Mouse (Mus musculus) MEL (cell line): ENCODE data around the gene Rnf130. TPM values are rescaled to one million over a fixed set of nuclear protein-coding genes. Genes with fewer than 3 reads are reported as not detected.

Experiments used
- DNase-seq: peaks from one replicate; pipeline ENCODE4 v3.0.0; 2011; ENCODE audit warnings: low read depth, low spot score
- H3K27ac ChIP-seq: 2 replicates; pipeline ENCODE4 v1.5.1; 2012; ENCODE audit warnings: low read depth, mild to moderate bottlenecking, control low read depth, low read length, moderate library complexity; ENCODE audit not compliant: control insufficient read depth
- H3K27me3 ChIP-seq, 2 experiments: fragments of 150-350 bp in 1 of 2; sonication (generic) in 1 of 2; 2 replicates each; pipeline ENCODE4 v1.6.1; 2012; ENCODE audit warnings: low read length in 2 of 2, mild to moderate bottlenecking in 2 of 2, improper control_type of control experiment in 1 of 2, moderate library complexity in 1 of 2; ENCODE audit not compliant: insufficient read depth in 2 of 2, control insufficient read depth in 1 of 2
- H3K36me3 ChIP-seq, 2 experiments: 2 replicates each; pipeline ENCODE4 v1.6.1; 2012 to 2014; ENCODE audit warnings: low read length in 2 of 2, improper control_type of control experiment in 1 of 2, inconsistent platforms in 1 of 2, mild to moderate bottlenecking in 1 of 2; ENCODE audit not compliant: insufficient read depth in 2 of 2, control insufficient read depth in 1 of 2
- H3K4me1 ChIP-seq, 2 experiments: fragments of 150-350 bp in 1 of 2; sonication (generic) in 1 of 2; 2 replicates each; pipeline ENCODE4 v1.6.1; 2012; ENCODE audit warnings: low read length in 2 of 2, improper control_type of control experiment in 1 of 2, mild to moderate bottlenecking in 1 of 2; ENCODE audit not compliant: insufficient read depth in 2 of 2, control insufficient read depth in 1 of 2
- H3K4me3 ChIP-seq, 2 experiments: fragments of 150-350 bp in 1 of 2; sonication (generic) in 1 of 2; 2 replicates each; pipeline ENCODE4 v1.5.1; 2012; ENCODE audit warnings: low read depth in 2 of 2, low read length in 2 of 2, mild to moderate bottlenecking in 2 of 2, moderate library complexity in 2 of 2, control low read depth in 1 of 2, improper control_type of control experiment in 1 of 2; ENCODE audit not compliant: control insufficient read depth in 1 of 2, insufficient read depth in 1 of 2
- H3K79me2 ChIP-seq: 2 replicates; pipeline ENCODE4 v1.6.1; 2012; ENCODE audit warnings: mild to moderate bottlenecking, low read length, moderate library complexity; ENCODE audit not compliant: control insufficient read depth, poor library complexity, insufficient read depth
- H3K9ac ChIP-seq: 2 replicates; pipeline ENCODE4 v1.6.1; 2012; ENCODE audit warnings: low read depth, mild to moderate bottlenecking, control low read depth, low read length, moderate library complexity; ENCODE audit not compliant: control insufficient read depth, poor library complexity, severe bottlenecking
- H3K9me3 ChIP-seq: fragments of 150-350 bp; sonication (generic); replicated peaks from 2 replicates; pipeline ENCODE4 v1.6.1; 2012; ENCODE audit warnings: mild to moderate bottlenecking, low read length, improper control_type of control experiment, moderate library complexity; ENCODE audit not compliant: insufficient read depth
- BHLHE40 ChIP-seq: IDR thresholded peaks from 2 replicates; pipeline ENCODE4 v1.6.1; 2012; ENCODE audit warnings: low read depth, mild to moderate bottlenecking, inconsistent platforms, low read length, improper control_type of control experiment, borderline replicate concordance
- CHD1 ChIP-seq: IDR thresholded peaks from 2 replicates; pipeline ENCODE4 v1.6.1; 2012; ENCODE audit warnings: low read depth, mild to moderate bottlenecking, inconsistent platforms, low read length, improper control_type of control experiment
- CHD2 ChIP-seq: IDR thresholded peaks from 2 replicates; pipeline ENCODE4 v1.6.1; 2011; ENCODE audit warnings: low read length, improper control_type of control experiment
- CTCF ChIP-seq, 3 experiments: IDR thresholded peaks in 2 of 3; conservative IDR thresholded peaks in 1 of 3; 2 replicates each; pipeline ENCODE4 v1.5.1; 2011 to 2012; ENCODE audit warnings: low read length in 3 of 3, low read depth in 2 of 3, mild to moderate bottlenecking in 2 of 3, improper control_type of control experiment in 1 of 3, inconsistent platforms in 1 of 3, mixed read lengths in 1 of 3, moderate library complexity in 1 of 3; ENCODE audit not compliant: control insufficient read depth in 1 of 3, insufficient read depth in 1 of 3, poor library complexity in 1 of 3, severe bottlenecking in 1 of 3
- E2F4 ChIP-seq: IDR thresholded peaks from 2 replicates; pipeline ENCODE4 v1.6.1; 2011; ENCODE audit warnings: low read depth, low read length, improper control_type of control experiment, borderline replicate concordance
- ELF1 ChIP-seq: IDR thresholded peaks from 2 replicates; pipeline ENCODE4 v1.6.1; 2014; ENCODE audit warnings: low read depth, mild to moderate bottlenecking, inconsistent platforms, low read length, improper control_type of control experiment, moderate library complexity
- ETS1 ChIP-seq: IDR thresholded peaks from 2 replicates; pipeline ENCODE4 v1.6.1; 2012; ENCODE audit warnings: low read depth, mild to moderate bottlenecking, inconsistent platforms, low read length, improper control_type of control experiment, moderate library complexity
- GABPA ChIP-seq: IDR thresholded peaks from 2 replicates; pipeline ENCODE4 v1.6.1; 2012; ENCODE audit warnings: low read depth, mild to moderate bottlenecking, inconsistent platforms, low read length, improper control_type of control experiment, moderate library complexity
- GATA1 ChIP-seq: IDR thresholded peaks from 2 replicates; pipeline ENCODE4 v1.6.1; 2011; ENCODE audit warnings: low read depth, low read length, improper control_type of control experiment
- HCFC1 ChIP-seq: IDR thresholded peaks from 2 replicates; pipeline ENCODE4 v1.6.1; 2012; ENCODE audit warnings: low read depth, mild to moderate bottlenecking, inconsistent platforms, low read length, improper control_type of control experiment, moderate library complexity
- KAT2A ChIP-seq: conservative IDR thresholded peaks from 2 replicates; pipeline ENCODE4 v1.6.1; 2012; ENCODE audit warnings: low read depth, low read length, improper control_type of control experiment, inconsistent platforms
- MAX ChIP-seq: IDR thresholded peaks from 2 replicates; pipeline ENCODE4 v1.6.1; 2011; ENCODE audit warnings: low read length, improper control_type of control experiment
- MAZ ChIP-seq: IDR thresholded peaks from 2 replicates; pipeline ENCODE4 v1.6.1; 2012; ENCODE audit warnings: low read depth, mild to moderate bottlenecking, inconsistent platforms, low read length, improper control_type of control experiment
- MEF2A ChIP-seq: IDR thresholded peaks from 2 replicates; pipeline ENCODE4 v1.6.1; 2014; ENCODE audit warnings: low read depth, mild to moderate bottlenecking, inconsistent platforms, low read length, improper control_type of control experiment; ENCODE audit not compliant: poor library complexity, insufficient replicate concordance, severe bottlenecking; ENCODE audit errors: extremely low read depth
- MXI1 ChIP-seq: IDR thresholded peaks from 2 replicates; pipeline ENCODE4 v1.6.1; 2011; ENCODE audit warnings: mild to moderate bottlenecking, low read depth, low read length, improper control_type of control experiment
- MYB ChIP-seq: IDR thresholded peaks from 2 replicates; pipeline ENCODE4 v1.6.1; 2011; ENCODE audit warnings: mild to moderate bottlenecking, low read depth, low read length, improper control_type of control experiment
- MYC ChIP-seq: IDR thresholded peaks from 2 replicates; pipeline ENCODE4 v1.6.1; 2011; ENCODE audit warnings: low read depth, mild to moderate bottlenecking, low read length, improper control_type of control experiment, moderate library complexity
- NELFE ChIP-seq: IDR thresholded peaks from 2 replicates; pipeline ENCODE4 v1.6.1; 2011; ENCODE audit warnings: low read depth, low read length, improper control_type of control experiment
- NRF1 ChIP-seq: IDR thresholded peaks from 2 replicates; pipeline ENCODE4 v1.6.1; 2014; ENCODE audit warnings: low read depth, mild to moderate bottlenecking, inconsistent platforms, low read length, improper control_type of control experiment, moderate library complexity; ENCODE audit not compliant: poor library complexity, insufficient read depth, severe bottlenecking
- POLR2A ChIP-seq, 2 experiments: IDR thresholded peaks; 2 replicates each; pipeline ENCODE4 v1.6.1; 2011 to 2012; ENCODE audit warnings: low read length in 2 of 2, mild to moderate bottlenecking in 2 of 2, control low read depth in 1 of 2, improper control_type of control experiment in 1 of 2, low read depth in 1 of 2, moderate library complexity in 1 of 2; ENCODE audit not compliant: control insufficient read depth in 1 of 2, insufficient read depth in 1 of 2, poor library complexity in 1 of 2
- POLR2AphosphoS2 ChIP-seq: IDR thresholded peaks from 2 replicates; pipeline ENCODE4 v1.6.1; 2011; ENCODE audit warnings: low read length, improper control_type of control experiment
- RCOR1 ChIP-seq: IDR thresholded peaks from 2 replicates; pipeline ENCODE4 v1.6.1; 2012; ENCODE audit warnings: low read depth, mild to moderate bottlenecking, inconsistent platforms, low read length, improper control_type of control experiment
- SIN3A ChIP-seq: IDR thresholded peaks from 2 replicates; pipeline ENCODE4 v1.6.1; 2012; ENCODE audit warnings: low read length, improper control_type of control experiment, inconsistent platforms
- SMC3 ChIP-seq: IDR thresholded peaks from 2 replicates; pipeline ENCODE4 v1.6.1; 2011; ENCODE audit warnings: low read depth, low read length, improper control_type of control experiment
- TAL1 ChIP-seq: IDR thresholded peaks from 2 replicates; pipeline ENCODE4 v1.6.1; 2012; ENCODE audit warnings: mild to moderate bottlenecking, inconsistent platforms, low read length, moderate library complexity, mixed read lengths
- TBP ChIP-seq: IDR thresholded peaks from 2 replicates; pipeline ENCODE4 v1.8.0; 2011; ENCODE audit warnings: low read depth, low read length, improper control_type of control experiment
- USF1 ChIP-seq: IDR thresholded peaks from 2 replicates; pipeline ENCODE4 v1.6.1; 2014; ENCODE audit warnings: low read depth, mild to moderate bottlenecking, inconsistent platforms, low read length, improper control_type of control experiment, moderate library complexity
- ZC3H11A ChIP-seq: IDR thresholded peaks from 2 replicates; pipeline ENCODE4 v1.6.1; 2012; ENCODE audit warnings: low read depth, mild to moderate bottlenecking, inconsistent platforms, low read length, improper control_type of control experiment
- ZKSCAN1 ChIP-seq: IDR thresholded peaks from 2 replicates; pipeline ENCODE4 v1.6.1; 2012; ENCODE audit warnings: low read depth, mild to moderate bottlenecking, inconsistent platforms, low read length, improper control_type of control experiment, moderate library complexity
- ZMIZ1 ChIP-seq: IDR thresholded peaks from 2 replicates; pipeline ENCODE4 v1.6.1; 2012; ENCODE audit warnings: low read depth, mild to moderate bottlenecking, inconsistent platforms, low read length, improper control_type of control experiment, moderate library complexity
- polyA plus RNA-seq, 2 experiments: library from polyadenylated mRNA; stranded (reverse) in 1 of 2; unstranded in 1 of 2; fragments of >175 nt in 1 of 2; fragments of >200 nt in 1 of 2; gene quantifications; 2 replicates each; pipeline versions ENCODE4 v1.2.1 to v1.2.4; 2012; ENCODE audit warnings: low replicate concordance in 2 of 2, low read depth in 1 of 2; ENCODE audit not compliant: insufficient read length in 2 of 2, insufficient read depth in 1 of 2, missing spikeins in 1 of 2
- total RNA-seq: library from RNA; depleted of rRNA; stranded (reverse); fragments of 300-350 nt; gene quantifications from 2 replicates; pipeline ENCODE4 v1.2.3, GENCODE M21; 2012

Gene Rnf130
- total and polyA plus RNA-seq, 3 experiments, result 59.5 to 507 (median 78.2) TPM

DNA sequence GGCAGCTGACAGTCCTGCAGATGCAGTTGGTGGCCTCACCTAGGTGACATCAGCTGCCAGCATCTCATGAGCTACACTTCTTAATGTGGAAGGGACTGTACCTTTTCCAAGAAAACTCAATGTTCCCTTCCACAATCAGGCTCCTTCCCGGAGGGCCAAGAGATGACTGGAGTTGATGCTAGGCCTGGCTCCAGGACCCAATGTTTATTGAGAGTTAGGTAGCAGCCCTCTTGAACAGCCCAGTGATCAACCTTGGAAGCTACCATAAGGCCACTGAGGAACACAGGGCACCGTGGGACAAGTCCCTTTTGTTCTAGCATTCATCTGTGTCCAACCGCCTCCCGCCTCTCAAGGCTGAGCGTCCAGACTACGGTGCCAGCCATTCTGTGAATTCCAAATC is 107.1 kb downstream of the Rnf130 start:
- H3K27ac ChIP-seq, result no peak overlapping the region
- peaks cover 11 to 22% of the 10 kb centered on the region in 2 experiments for H3K4me1 ChIP-seq
- no peaks in the 10 kb centered on the region for H3K9me3 ChIP-seq
- H3K9ac ChIP-seq, result peak overlapping the region; percentile 86
- peaks cover 15% of the 10 kb centered on the region for H3K79me2 ChIP-seq
- H3K36me3 ChIP-seq, result peaks cover 0 to 19% of the 10 kb centered on the region in 2 experiments; a peak in 2 of 4 replicates
- peak overlapping the region; percentile 61 to 73 for H3K4me3 ChIP-seq
- H3K27me3 ChIP-seq, result no peaks in the 10 kb centered on the region
- TF ChIP-seq MEF2A, result no peak
- TF ChIP-seq MXI1, result no peak
- TF ChIP-seq MAX, result no peak
- TF ChIP-seq CTCF (IDR thresholded peaks at IDR 0.05 in 2 of 3, conservative IDR thresholded peaks at IDR 0.05 in 1 of 3; ENCODE audit: control insufficient read depth in 1 of 3, insufficient read depth in 1 of 3, low read depth in 2 of 3, low read length in 3 of 3, poor library complexity in 1 of 3, severe bottlenecking in 1 of 3), result no peak
- no peak for TF ChIP-seq KAT2A
- no peak for TF ChIP-seq GATA1
- TF ChIP-seq MYB, result no peak
- no peak for TF ChIP-seq NRF1
- no peak for TF ChIP-seq GABPA
- no peak for TF ChIP-seq TBP
- TF ChIP-seq HCFC1, result no peak
- TF ChIP-seq BHLHE40, result no peak
- no peak for TF ChIP-seq CHD2
- TF ChIP-seq E2F4, result no peak
- no peak for TF ChIP-seq ZMIZ1
- no peak for TF ChIP-seq MYC
- no peak for TF ChIP-seq RCOR1
- no peak for TF ChIP-seq TAL1
- DNase-seq, result no peak

GRCm38 (mm10) chr11:50134136-50134859 is 109.2 kb downstream of the Rnf130 start:
- peaks cover 11 to 22% of the 10 kb centered on the region in 2 experiments for H3K4me1 ChIP-seq
- peak overlapping the region; percentile 0; the same call in 1 of the 2 replicates for H3K27ac ChIP-seq
- peak; percentile 29 for DNase-seq
- H3K9me3 ChIP-seq, result no peaks in the 10 kb centered on the region
- H3K36me3 ChIP-seq, result peaks cover 0 to 19% of the 10 kb centered on the region in 2 experiments; a peak in 2 of 4 replicates
- no peak overlapping the region for H3K9ac ChIP-seq
- H3K79me2 ChIP-seq, result peaks cover 15% of the 10 kb centered on the region
- H3K4me3 ChIP-seq, result no peak overlapping the region
- H3K27me3 ChIP-seq, result no peaks in the 10 kb centered on the region
- no peak for TF ChIP-seq NRF1
- TF ChIP-seq POLR2AphosphoS2, result 0 out of 2 replicates have a peak, but pooled peaks have one; percentile 38
- no peak for TF ChIP-seq USF1
- no peak for TF ChIP-seq RCOR1
- TF ChIP-seq SIN3A, result no peak
- no peak for TF ChIP-seq ZC3H11A
- TF ChIP-seq KAT2A, result no peak
- no peak for TF ChIP-seq MAZ
- peak; percentile 65 for TF ChIP-seq ETS1
- no peak for TF ChIP-seq E2F4
- no peak for TF ChIP-seq SMC3
- no peak for TF ChIP-seq MYC
- no peak for TF ChIP-seq CHD2
- no peak for TF ChIP-seq MAX
- no peak for TF ChIP-seq BHLHE40
- TF ChIP-seq NELFE, result no peak
- TF ChIP-seq ELF1, result no peak
- no peak for TF ChIP-seq TBP
- TF ChIP-seq CHD1, result no peak
- TF ChIP-seq MXI1, result no peak
- TF ChIP-seq ZKSCAN1, result no peak
- TF ChIP-seq POLR2A (IDR thresholded peaks at IDR 0.05; ENCODE audit: control insufficient read depth in 1 of 2, insufficient read depth in 1 of 2, low read depth in 1 of 2, low read length in 2 of 2, poor library complexity in 1 of 2), result no peak
